Mouse (Mus musculus): ENCODE data around the gene S100a5.

The S100a5 gene

GRCm38 (mm10) chr3:90626266-90627021 lies 18.1 kb downstream of the S100a5 start:
- DNase-seq, result peak; percentile 25

GRCm38 (mm10) chr3:90627366-90627765 lies 19.0 kb downstream of the S100a5 start:
- peak; percentile 46 for DNase-seq

GRCm38 (mm10) chr3:90627807-90628206 lies 19.5 kb downstream of the S100a5 start:
- peak; percentile 80 for DNase-seq

- DNase-seq, result peak; percentile 52
Measured at GRCm38 (mm10) chr3:90629298-90629697, 21.0 kb downstream of the S100a5 start.

DNA sequence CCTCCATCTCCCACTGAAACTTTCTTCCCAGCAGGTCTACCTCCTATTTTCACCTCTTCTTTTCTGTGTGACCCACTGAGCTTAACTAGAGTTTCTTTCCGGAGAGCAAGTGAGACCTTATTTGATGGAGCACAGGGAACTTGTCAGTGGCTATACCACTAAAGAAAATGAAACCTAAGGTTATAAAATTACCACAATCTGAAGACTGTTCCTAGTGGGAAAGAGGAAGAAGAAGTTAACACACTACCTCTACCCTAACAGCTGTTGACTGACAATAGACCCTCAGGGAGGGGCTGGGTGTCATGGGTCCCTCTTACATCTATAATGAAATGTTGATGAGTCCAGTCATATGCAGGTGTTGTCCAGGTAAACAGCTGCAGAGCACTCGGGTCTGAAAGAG lies 23.7 kb downstream of the S100a5 start:
- no peak for DNase-seq

- DNase-seq, result peak; percentile 88
Measured at GRCm38 (mm10) chr3:90638511-90639275, 30.4 kb downstream of the S100a5 start.

DNA sequence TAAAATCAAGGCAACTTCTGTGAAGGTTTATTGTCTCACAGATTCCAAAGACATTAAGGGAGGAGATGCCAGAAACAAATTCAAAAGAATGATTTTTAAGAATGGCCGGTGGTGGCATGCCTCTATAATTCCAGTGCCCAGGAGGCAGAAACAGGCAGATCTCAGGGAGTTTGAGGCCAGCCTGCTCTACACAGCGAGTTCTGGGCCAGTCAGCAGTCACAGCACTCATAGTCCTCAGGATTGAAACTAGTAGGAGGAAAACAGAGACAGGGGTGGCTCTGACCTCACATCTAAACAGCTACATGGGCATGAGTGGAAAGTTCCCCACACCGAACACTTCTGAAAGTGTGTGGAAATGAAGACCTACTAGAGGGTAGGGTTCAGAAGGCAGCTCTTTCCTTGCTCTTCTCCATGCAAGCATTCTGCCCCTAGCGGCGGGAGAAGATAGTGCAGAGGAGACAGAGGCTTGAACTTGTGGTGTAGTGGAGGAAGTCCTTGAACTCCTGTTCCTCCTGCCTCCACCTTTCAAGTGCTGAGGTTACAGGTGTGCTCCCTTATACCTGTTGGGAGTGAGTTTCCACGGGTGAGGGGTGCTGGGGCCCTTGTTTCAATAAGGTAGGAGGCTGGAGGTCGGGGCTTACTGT lies 31.3 kb downstream of the S100a5 start:
- peak; percentile 88 for DNase-seq

DNA sequence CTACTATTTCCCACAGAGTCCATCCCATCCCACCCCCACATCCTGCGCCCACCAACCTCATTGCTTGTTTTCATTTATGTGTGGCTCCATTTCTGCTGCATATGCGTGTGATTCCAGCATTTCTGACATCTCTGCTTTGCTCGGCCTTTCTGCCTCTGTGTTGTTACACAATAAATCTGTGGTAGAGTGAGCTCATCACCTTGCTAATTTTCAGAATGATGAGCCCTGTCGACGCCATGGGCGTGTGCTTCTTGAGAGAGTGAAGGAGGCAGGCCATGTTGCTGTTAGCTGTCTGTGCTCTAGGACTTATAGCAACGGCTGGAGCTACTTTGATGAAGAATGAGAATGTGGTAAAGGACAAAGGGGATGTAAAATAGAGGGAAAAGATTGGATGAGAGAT lies 32.7 kb downstream of the S100a5 start:
- DNase-seq, result peak; percentile 64

- DNase-seq, result peak; percentile 88
Measured at GRCm38 (mm10) chr3:90644220-90644619, 35.9 kb downstream of the S100a5 start.

DNA sequence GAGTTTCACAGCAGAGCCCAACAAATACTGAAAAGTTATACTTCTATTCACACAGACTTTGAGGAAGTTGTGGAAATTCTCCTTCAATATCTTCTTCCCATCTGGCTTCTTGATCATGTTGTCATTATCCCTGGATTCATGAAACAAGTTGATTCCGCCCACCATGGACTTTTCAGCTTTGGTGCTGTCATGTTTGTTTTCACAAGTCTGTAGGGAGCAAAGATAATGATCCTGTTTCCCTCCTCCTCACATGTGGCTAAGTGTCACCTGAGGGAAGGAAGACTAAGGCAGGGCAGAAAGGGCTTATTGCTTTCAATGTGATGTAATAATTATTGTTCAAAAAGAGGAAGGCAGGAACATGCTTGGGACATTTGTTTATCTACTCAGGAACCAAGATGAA lies 39.0 kb downstream of the S100a5 start:
- peak; percentile 24 for DNase-seq

- DNase-seq, result peak; percentile 33
Measured at GRCm38 (mm10) chr3:90648981-90649380, 40.7 kb downstream of the S100a5 start.

- DNase-seq, result peak; percentile 59
Measured at GRCm38 (mm10) chr3:90649832-90650231, 41.5 kb downstream of the S100a5 start.

DNA sequence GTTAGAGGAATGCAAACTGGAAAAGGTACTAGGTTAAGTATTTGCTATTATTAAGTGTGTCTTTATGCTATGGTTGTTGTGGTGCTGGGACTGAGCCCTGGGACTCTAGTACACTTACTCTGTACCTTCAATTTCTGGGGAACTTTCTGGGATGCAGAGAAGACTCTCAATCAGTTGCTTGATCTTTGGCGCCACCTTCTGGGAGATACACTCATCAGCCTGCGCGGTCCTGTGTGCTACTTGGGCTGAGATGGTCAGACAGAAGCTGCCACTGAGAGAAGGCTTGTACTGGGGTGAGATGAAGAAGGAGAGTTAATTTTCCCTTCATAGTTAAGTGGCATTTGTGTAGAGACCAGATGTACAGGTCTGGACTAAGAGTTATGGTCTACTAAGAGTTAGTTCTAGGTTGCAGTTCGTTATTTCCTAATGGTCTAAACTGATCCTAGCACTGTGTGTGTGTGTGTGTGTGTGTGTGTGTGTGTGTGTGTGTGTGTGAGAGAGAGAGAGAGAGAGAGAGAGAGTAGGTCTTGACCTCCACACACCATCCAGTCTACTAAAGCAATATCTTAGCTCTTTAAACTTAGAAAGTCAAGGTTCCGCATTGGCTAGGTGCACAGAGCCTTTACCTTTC lies 44.7 kb downstream of the S100a5 start:
- peak; percentile 90 for DNase-seq

DNA sequence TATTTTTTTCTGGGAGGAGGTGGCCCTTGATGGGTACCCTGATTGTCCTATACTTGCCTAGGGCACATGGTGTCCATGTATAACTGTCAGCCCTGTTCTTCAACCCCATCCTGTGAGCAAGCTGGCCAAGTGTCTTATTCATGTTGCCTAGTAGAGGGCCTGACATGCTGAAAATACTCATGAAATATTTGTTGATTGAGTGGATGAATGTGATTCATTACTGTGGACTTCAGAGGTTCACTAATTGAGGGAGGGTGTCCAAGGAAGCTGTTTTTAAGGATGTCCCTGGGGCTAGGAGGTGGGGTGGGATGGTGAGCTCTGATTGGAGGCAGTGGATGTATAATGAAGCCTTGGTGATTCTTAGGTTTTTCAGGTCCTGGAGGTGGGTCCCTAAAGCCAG lies 45.4 kb downstream of the S100a5 start, which contains the start of gene S100a7a:
TSS of gene S100a7a (plus strand) at position 301 of the 400 bp plus-strand sequence.
- DNase-seq, result peak; percentile 74

- DNase-seq, result peak; percentile 75
Measured at GRCm38 (mm10) chr3:90657405-90657804, 49.1 kb downstream of the S100a5 start.

DNA sequence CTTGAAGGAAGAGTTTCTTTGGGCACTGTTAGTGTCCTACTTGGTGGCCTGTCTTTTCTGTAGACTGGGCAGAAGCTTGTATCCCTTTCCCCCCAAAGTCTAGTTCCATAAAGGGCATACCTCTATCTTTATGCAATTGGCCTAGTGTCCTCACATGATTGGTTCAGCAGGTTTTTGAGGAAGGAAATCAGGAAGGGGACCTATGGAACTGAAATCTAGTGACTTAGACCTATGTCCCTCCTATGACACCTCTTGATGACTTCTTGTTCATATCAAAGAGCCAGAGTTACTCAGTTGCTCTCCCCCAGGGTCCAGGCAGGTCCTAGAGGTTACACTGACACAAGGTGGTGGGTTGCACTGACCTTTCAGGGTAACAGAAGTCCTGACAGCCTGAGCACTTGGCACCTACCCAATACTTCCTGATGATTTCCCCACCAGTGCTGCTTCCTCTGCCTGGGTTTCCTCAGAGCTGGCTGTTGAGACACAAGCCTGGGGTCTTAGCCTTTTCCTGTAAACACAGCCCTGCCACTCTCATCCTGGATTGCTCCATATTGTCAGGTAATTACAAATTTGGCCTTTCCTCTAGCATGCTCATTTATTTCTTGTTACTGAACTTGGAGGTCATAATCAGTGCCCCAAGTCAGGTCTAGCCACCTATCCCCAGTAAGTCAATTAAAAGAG lies 51.2 kb downstream of the S100a5 start:
- DNase-seq, result peak; percentile 77

Data from heart, adult 11 months (tissue).